Mouse (Mus musculus) spleen, postnatal 4 days (tissue): ENCODE results near the gene Siah1a.

Experiments
- DNase-seq, 2 experiments: peaks; one replicate each; pipeline ENCODE4 v3.0.0; 2022; ENCODE audit warnings: low spot score in 2 of 2

Gene Siah1a

GRCm38 (mm10) chr8:86702453-86702852 lies 43.3 kb downstream of the Siah1a start:
- no peak for DNase-seq

- no peak for DNase-seq
These were observed 46.3 kb downstream of the Siah1a start for GRCm38 (mm10) chr8:86699471-86699870.

- DNase-seq, result no peak
These were observed 46.8 kb downstream of the Siah1a start for GRCm38 (mm10) chr8:86698811-86699421.

DNA sequence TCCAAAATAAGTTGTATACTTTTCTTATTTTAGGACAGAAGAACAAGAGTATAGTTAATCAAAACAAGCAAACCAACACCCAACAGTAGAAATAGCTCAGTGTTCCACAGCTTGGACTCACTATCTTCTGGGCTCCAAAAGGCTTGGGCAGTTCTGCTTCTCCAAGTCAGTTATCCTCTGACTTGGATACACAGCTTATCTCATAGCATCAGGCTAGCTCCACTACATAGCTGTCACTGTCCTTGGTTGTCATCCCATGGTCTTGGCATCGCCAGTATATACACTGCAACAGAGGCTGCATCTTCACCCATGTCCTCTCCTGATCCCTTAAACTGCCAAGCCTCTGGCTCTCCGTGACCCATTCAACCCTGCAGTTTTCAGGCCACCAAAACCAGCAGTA lies 50.0 kb downstream of the Siah1a start:
- no peak for DNase-seq

GRCm38 (mm10) chr8:86694011-86694410 lies 51.7 kb downstream of the Siah1a start:
- DNase-seq, result no peak

- DNase-seq, result no peak
These were observed 53.6 kb downstream of the Siah1a start for GRCm38 (mm10) chr8:86692107-86692506.

DNA sequence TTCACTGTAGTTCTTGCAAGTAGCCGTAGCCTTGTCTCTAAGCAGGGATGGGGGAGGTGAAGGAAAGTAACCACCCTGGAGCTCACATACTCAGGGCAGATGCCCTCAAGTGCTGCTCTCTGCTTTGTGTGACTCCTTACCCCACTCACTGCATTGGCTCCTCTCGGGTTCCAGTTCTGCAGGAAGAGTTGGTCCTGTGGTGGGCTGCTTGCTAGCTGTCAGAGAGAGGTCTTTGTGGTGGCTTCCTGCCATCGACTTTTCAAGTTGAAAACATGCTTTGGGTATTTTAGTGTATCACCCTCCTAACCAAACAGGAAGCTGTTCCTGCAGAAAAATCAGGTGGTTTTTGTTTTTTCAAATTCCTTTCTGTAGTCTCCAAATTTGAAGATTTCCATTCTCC lies 59.1 kb downstream of the Siah1a start:
- DNase-seq, result no peak
